Mouse (Mus musculus) large intestine, adult 2 months (tissue): ENCODE data around the gene Cbx5. TPM values are rescaled to one million over a fixed set of nuclear protein-coding genes. Genes with fewer than 3 reads are reported as not detected.

ENCODE experiments used
- DNase-seq: peaks from one replicate; pipeline ENCODE4 v3.0.0-alpha.2; 2012; ENCODE audit warnings: low read depth, low spot score
- WGBS: fragments of 180-500 bp; shearing (Covaris S2); methylation state at CpG from one replicate; pipeline ENCODE4 v1.1.7; 2018; 5-methylcytosine and 5-hydroxymethylcytosine counted together
- polyA plus RNA-seq: library from polyadenylated mRNA; depleted of rRNA; stranded (reverse); fragments of >200 nt; gene quantifications from 2 replicates; pipeline ENCODE4 v1.2.3, GENCODE M21; 2012; rRNA removed

The Cbx5 gene
- polyA plus RNA-seq, 1 experiment, result 11.1 TPM

DNA sequence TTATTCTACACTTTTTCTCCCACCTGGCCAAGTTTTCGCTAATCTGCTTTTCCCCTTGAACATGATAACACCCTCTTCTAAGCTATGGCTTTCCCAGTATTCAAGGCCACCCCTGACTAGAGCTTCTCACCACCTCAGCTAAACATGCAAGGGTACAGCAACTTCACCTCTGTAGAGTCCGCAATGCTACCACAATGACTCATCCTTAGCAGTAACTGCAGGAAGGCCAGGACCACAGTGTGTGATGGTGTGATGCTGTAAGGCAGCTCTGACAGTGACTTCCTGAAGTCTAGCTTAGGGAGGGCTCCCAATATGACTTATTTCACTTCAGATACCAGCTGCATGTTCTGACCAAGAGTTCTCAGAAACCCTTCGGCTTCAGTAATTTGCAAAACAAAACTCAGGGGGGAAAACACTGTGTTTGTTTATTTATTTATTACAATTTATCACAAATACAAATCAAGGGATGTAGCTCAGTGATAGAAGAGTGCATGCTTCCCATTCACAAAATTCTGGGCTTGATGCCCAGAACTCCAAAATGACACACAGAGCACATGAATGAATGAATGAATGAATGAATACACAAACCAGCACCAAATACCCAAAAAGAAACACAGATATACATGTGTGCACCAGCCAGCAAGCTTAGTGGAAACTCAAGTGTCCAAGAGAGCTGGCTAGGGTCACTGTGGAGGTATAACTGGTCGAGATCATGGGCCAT, 86.6 kb downstream of the Cbx5 start:
- WGBS, result 84% methylated on average over 4 of the region's 4 CpGs

DNA sequence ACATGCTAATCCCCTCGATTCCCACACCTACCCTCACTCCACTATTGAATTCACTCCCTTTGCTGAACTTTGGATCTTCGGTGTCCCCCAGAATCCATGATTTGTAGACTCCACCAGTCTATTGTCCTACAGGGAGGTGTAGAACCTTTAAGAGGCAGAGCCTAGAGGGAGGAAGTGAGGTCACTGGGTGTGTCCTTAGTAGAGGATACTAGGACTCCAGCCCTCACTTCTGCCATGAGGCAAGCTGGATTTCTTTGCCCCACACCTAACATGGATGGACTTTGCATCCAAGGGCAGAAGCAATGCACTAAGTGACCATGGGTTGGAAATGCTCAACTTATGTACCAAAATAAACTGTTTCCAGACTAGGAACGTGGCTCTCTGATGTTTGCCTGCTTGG, 87.2 kb downstream of the Cbx5 start:
- DNase-seq, result no peak
- 81% methylated on average over 3 of the region's 3 CpGs for WGBS

More for the DNA sequence above, 86.6 kb downstream of the Cbx5 start:
- DNase-seq, result no peak

DNA sequence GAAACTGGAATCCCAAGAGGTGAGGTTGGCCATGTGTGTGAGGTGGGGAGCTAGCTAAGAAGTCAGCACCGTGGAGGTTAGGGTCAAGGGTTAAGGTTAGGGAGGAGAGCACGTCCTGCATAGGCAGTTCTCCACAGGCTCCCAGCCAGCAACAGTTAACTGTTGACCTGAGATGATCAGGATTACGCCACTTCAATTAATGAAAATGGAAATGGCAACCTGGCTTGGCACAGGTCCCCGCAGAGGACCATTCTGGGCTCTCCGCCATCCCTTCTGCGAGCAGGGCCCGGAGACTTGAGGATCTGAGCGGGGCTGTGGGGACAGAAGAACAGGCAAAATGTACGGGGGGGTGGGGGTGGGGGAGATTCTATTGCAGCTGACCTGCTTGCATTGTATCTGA, 91.8 kb downstream of the Cbx5 start:
- 71% methylated on average over 9 of the region's 9 CpGs for WGBS
- no peak for DNase-seq

DNA sequence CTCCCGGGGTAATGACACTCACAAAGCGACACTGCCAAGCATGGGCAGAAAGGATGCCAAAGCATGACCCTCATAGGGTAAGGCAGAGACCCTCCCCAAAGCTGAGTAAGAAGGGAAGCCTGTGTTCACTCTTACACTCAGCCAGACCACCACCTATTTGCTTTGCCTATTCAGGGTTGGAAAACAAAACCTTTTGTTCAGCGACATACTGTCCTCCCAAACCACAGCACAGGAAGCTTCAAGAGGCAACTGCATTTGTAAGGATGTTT, 92.3 kb downstream of the Cbx5 start:
- DNase-seq, result no peak
- WGBS, result 32% methylated on average over 3 of the region's 3 CpGs

DNA sequence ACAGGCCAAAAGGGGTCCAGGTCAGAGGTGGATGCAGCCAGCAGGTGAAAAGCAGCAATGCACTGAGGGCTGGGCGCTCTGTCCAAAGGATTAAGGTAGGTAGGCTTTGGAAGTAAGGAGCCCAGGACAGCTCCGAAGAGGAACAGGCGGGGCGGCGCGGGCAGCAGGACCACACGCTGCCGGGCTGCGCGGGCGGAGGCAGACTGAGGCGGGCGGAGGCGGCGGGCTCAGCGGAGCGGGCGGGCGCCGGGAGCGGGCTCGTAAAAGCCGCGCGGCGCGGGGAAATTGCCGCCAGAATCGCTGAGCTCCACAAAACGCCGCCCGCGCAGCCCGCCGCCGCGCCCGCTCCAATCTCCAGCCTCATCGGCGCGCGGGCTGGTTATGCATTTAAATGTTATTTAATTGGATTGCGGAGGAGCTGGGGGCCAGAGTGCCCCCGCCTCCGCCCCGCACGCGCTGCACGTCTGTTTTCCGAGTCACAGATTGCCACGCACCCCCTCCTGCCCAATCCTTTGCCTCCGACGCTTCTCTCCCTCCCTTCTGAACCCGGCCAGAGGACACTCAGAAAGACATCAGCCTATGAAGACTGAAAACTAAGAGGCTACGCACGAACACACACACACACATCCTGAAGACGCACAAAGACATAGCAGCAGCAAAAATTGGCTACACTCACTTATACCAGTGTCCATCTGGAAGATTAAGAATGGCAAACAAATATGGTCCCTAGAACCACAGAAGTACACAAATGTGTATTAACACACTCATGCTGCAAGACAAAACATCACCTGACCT, 92.8 kb downstream of the Cbx5 start:
- 2% methylated on average over 50 of the region's 57 CpGs for WGBS

DNA sequence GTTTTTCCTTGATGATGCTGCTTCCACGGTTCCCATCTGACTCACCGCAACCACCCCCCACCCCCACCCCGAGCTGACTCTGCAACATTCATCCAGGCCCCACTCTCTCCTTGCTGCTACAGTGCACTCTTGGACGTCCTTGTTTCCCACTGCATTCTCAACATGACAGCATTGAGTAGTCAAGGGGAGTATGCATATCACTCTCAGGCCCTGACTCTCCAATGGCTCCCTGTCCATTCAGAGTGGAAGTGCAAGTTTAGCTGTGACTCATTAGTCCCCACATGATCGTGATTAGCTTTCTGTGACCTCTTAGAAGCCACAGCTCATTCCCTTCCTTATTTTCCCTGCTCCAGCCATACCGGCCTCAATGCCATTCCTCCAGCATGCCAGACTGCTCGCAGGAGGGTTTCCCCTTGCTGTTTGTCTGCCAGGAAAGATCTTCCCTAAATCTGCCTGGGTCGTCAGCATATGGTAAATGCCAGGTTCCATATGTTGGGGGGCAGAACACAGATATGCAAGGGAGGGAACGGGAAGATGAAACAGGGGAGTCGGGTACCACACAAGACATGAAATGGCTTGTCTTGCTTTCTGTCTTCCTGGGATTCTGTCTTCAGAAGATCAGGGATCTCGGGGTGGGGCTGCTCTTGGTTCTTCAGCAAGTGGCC, 93.8 kb downstream of the Cbx5 start:
- 77% methylated on average over 11 of the region's 11 CpGs for WGBS
- DNase-seq, result no peak

More for the DNA sequence above, 92.8 kb downstream of the Cbx5 start:
- DNase-seq, result no peak

DNA sequence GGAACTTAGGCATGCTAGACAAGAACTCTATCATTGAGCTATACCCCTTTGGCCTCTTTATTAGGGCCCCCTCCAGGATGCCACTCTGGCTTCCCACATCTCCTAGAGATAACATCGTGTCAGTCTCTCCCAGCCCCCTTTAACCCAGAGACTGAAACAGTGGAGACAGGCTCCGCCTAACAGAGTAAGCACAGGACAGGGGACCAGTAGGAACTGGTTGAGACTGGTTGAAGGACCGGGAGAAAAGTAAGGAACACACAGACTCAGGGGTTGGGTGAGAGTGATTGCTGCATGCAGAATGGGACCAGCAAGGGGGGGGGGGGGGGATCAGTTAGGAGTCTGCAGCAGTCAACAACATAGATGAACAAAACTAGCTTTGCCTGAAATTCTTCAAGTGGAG, 95.4 kb downstream of the Cbx5 start:
- no peak for DNase-seq
- WGBS, result 23% methylated on average over 3 of the region's 3 CpGs

Other genes with a start within 250 kb of the Cbx5 start
- gene Hoxc8, start 249.2 kb downstream of the Cbx5 start, polyA plus RNA-seq, result 4.5 and 5.5 TPM in 2 replicates
- 10.0 and 10.7 TPM in 2 replicates for gene Hoxc6, start 241.6 kb downstream of the Cbx5 start, polyA plus RNA-seq
- 1.4 and 2.2 TPM in 2 replicates for gene Hoxc4, start 220.9 kb downstream of the Cbx5 start, polyA plus RNA-seq
- 12.5 and 19.8 TPM in 2 replicates for gene Smug1, start 72.7 kb downstream of the Cbx5 start, polyA plus RNA-seq
- gene Hnrnpa1, start 616 bp upstream of the Cbx5 start, polyA plus RNA-seq, result 102 and 119 TPM in 2 replicates
- gene Nfe2, start 18.6 kb upstream of the Cbx5 start, polyA plus RNA-seq, result 0.32 and 0.55 TPM in 2 replicates
- gene Copz1, start 32.9 kb upstream of the Cbx5 start, polyA plus RNA-seq, result 215 and 216 TPM in 2 replicates
- 0.12 TPM in 1 of 2 replicates, not detected in the other for gene Gpr84, start 70.8 kb upstream of the Cbx5 start, polyA plus RNA-seq
- 3.8 and 5.9 TPM in 2 replicates for gene Zfp385a, start 100.3 kb upstream of the Cbx5 start, polyA plus RNA-seq
- gene Itga5, start 126.9 kb upstream of the Cbx5 start, polyA plus RNA-seq, result 20.5 and 27.0 TPM in 2 replicates
- gene Gtsf1, start 190.7 kb upstream of the Cbx5 start, polyA plus RNA-seq, result 0.12 TPM in 1 of 2 replicates, not detected in the other
- gene Gtsf2, start 208.7 kb upstream of the Cbx5 start, polyA plus RNA-seq, result not detected in 2 replicates
- 10.1 and 12.0 TPM in 2 replicates for gene Nckap1l, start 214.0 kb upstream of the Cbx5 start, polyA plus RNA-seq